Mouse (Mus musculus): Measurements from ENCODE around the gene Stk32c.

GRCm38 (mm10) chr7:139130361-139130760 is 82.7 kb downstream of the Stk32c start:
- TF ChIP-seq SIN3A (IDR thresholded peaks at IDR 0.05; ENCODE audit: low read length) = no peak
- TF ChIP-seq KAT2A (conservative IDR thresholded peaks at IDR 0.05; ENCODE audit: low read depth, low read length) = no peak
- TF ChIP-seq TAL1 (IDR thresholded peaks at IDR 0.05; ENCODE audit: low read length) = no peak
- no peak for TF ChIP-seq GATA1 (IDR thresholded peaks at IDR 0.05; ENCODE audit: low read depth, low read length)
- no peak for TF ChIP-seq CHD1 (IDR thresholded peaks at IDR 0.05; ENCODE audit: low read depth, low read length)
- no peak for TF ChIP-seq CTCF (IDR thresholded peaks at IDR 0.05 in 2 of 3, conservative IDR thresholded peaks at IDR 0.05 in 1 of 3; ENCODE audit: control insufficient read depth in 1 of 3, insufficient read depth in 1 of 3, low read depth in 2 of 3, low read length in 3 of 3, poor library complexity in 1 of 3, severe bottlenecking in 1 of 3)
- TF ChIP-seq POLR2A (IDR thresholded peaks at IDR 0.05; ENCODE audit: control insufficient read depth in 1 of 2, insufficient read depth in 1 of 2, low read depth in 1 of 2, low read length in 2 of 2, poor library complexity in 1 of 2) = no peak
- TF ChIP-seq E2F4 (IDR thresholded peaks at IDR 0.05; ENCODE audit: borderline replicate concordance, low read depth, low read length) = no peak
- TF ChIP-seq POLR2AphosphoS2 (IDR thresholded peaks at IDR 0.05; ENCODE audit: low read length) = no peak

Data from MEL (cell line).